Mouse (Mus musculus) spleen, postnatal 0 days (tissue): ENCODE measurements around the gene Defa28. TPM values are rescaled to one million over a fixed set of nuclear protein-coding genes. Genes with fewer than 3 reads are reported as not detected.

Source experiments
- polyA plus RNA-seq: library from polyadenylated mRNA; unstranded; fragments of >200 nt; fragmentation: Nextera tagmentation; extraction: Ambion mirVana; gene quantifications from 2 replicates; pipeline ENCODE4 v1.2.1, GENCODE M21; 2015

The Defa28 gene
- polyA plus RNA-seq, result not detected in 2 replicates

GRCm38 (mm10) chr8:21582706-21583105, at the start of gene Defa28:
Gene Defa28, plus strand, starts transcription at chr8:21583006.

DNA sequence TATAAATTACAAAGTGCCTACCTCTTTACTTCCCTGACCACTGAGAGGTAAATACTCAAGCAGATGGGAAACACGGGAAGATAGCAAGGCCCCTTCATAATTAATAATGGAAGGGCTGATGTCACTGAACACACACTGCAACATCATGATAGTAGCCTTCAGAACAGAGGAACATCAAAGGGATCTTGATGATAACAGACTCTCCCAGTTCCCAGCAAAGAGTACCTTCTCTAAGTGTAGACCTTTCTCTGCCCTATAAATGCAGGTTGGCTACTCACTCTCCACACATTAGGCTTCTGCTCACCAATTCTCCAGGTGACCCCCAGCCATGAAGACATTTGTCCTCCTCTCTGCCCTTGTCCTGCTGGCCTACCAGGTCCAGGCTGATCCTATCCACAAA, 17.7 kb upstream of the Defa28 start, which contains the start of gene Defa37:
TSS of gene Defa37 (plus strand) at position 301 of the 400 bp plus-strand sequence.

GRCm38 (mm10) chr8:21594408-21594807, 11.6 kb downstream of the Defa28 start, which contains the start of gene Gm7861:
Gene Gm7861, minus strand, starts transcription at chr8:21594508.

DNA sequence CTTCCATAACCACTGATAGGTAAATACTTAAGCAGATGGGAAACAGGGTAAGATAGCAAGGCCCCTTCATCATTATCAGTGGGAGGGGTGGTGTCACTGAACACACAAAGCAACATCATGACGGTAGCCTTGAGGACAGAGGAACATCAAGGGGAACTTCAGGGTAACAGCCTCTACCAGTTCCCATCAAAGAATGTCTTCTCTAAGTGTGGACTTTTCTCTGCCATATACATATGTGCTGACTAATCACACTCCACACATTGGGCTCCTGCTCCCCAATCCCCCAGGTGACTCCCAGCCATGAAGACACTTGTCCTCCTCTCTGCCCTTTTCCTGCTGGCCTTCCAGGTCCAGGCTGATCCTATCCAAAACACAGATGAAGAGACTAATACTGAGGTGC, 35.1 kb downstream of the Defa28 start, which contains the start of gene Defa26:
TSS of gene Defa26 (plus strand) at position 301 of the 400 bp plus-strand sequence.

Other genes starting within 250 kb of the Defa28 start
- gene Defa2, start 204.5 kb upstream of the Defa28 start, polyA plus RNA-seq, result not detected in 2 replicates
- gene Defa33, start 191.2 kb upstream of the Defa28 start, polyA plus RNA-seq, result not detected in 2 replicates
- gene Defa36, start 155.6 kb upstream of the Defa28 start, polyA plus RNA-seq, result not detected in 2 replicates
- not detected in 2 replicates for gene Gm7849, start 126.4 kb upstream of the Defa28 start, polyA plus RNA-seq
- not detected in 2 replicates for gene Defa20, start 73.7 kb upstream of the Defa28 start, polyA plus RNA-seq
- gene Defa32, start 54.0 kb upstream of the Defa28 start, polyA plus RNA-seq, result not detected in 2 replicates
- gene Defa37, start 17.6 kb upstream of the Defa28 start, polyA plus RNA-seq, result not detected in 2 replicates
- not detected in 2 replicates for gene Gm7861, start 11.5 kb downstream of the Defa28 start, polyA plus RNA-seq
- not detected in 2 replicates for gene Defa26, start 35.2 kb downstream of the Defa28 start, polyA plus RNA-seq
- not detected in 2 replicates for gene Defa17, start 72.8 kb downstream of the Defa28 start, polyA plus RNA-seq
- not detected in 2 replicates for gene Defa34, start 82.8 kb downstream of the Defa28 start, polyA plus RNA-seq
- gene AY761184, start 120.6 kb downstream of the Defa28 start, polyA plus RNA-seq, result not detected in 2 replicates
- not detected in 2 replicates for gene Defa24, start 151.5 kb downstream of the Defa28 start, polyA plus RNA-seq
- gene Defb50, start 240.5 kb downstream of the Defa28 start, polyA plus RNA-seq, result not detected in 2 replicates